Mouse (Mus musculus): ENCODE data around the gene Fndc9. TPM values are rescaled to one million over a fixed set of nuclear protein-coding genes. Genes with fewer than 3 reads are reported as not detected.

The Fndc9 gene
- polyA plus RNA-seq, 1 experiment from 2014 or later, result 0.45 TPM

DNA sequence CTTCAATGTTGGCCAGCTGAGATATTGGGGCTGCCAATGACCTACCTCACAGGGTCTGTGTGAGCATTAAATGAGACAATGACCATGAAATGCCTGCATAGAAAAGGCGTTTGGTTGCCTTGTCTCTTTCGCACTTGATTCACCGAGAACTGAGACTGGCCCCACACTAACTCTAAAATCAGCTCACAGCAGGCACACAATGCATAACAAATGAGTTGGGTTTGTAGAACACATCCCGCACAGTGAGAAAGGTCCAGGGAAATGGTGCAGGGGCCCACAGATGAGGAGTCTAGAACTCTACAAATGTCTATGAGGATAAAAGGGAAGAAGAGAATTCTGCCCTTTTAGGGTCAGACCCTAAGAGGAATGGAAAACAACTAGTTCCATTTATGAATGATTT, 53.7 kb downstream of the Fndc9 start:
- no peaks in the 10 kb centered on the region for H3K36me3 ChIP-seq (ENCODE audit: control insufficient read depth, insufficient read depth, low read length)
- H3K27me3 ChIP-seq (replicated peaks; ENCODE audit: control insufficient read depth, insufficient read depth, low read length), result no peaks in the 10 kb centered on the region
- no peak for DNase-seq (ENCODE audit: low spot score)
- no peak for ATAC-seq (ENCODE audit: low read depth)
- H3K27ac ChIP-seq (replicated peaks; ENCODE audit: low read depth, low read length), result no peak overlapping the region
- no peak overlapping the region for H3K9ac ChIP-seq (ENCODE audit: low read depth, low read length)
- no peak overlapping the region for H3K4me2 ChIP-seq (ENCODE audit: low read depth, low read length)
- H3K4me3 ChIP-seq (ENCODE audit: low read depth, low read length), result no peak overlapping the region
- no peaks in the 10 kb centered on the region for H3K9me3 ChIP-seq (ENCODE audit: control insufficient read depth, low read length)
- H3K4me1 ChIP-seq (ENCODE audit: control insufficient read depth, insufficient read depth, low read length), result 0 out of 2 replicates have a peak, but pooled peaks cover 6% of the 10 kb centered on the region
- WGBS, result 89% methylated on average over 4 of the region's 4 CpGs

Other genes starting within 250 kb of the Fndc9 start
- 4.1 and 6.8 TPM in 2 replicates for gene Gm12166, start 183.2 kb upstream of the Fndc9 start, polyA plus RNA-seq (2014; fragmentation: Nextera tagmentation; extraction: Ambion mirVana)
- gene Adam19, start 179.5 kb upstream of the Fndc9 start, polyA plus RNA-seq (2014; fragmentation: Nextera tagmentation; extraction: Ambion mirVana), result 15.2 and 17.6 TPM in 2 replicates
- 1.8 and 2.1 TPM in 2 replicates for gene Nipal4, start 69.0 kb upstream of the Fndc9 start, polyA plus RNA-seq (2014; fragmentation: Nextera tagmentation; extraction: Ambion mirVana)
- gene Cyfip2, start 77.3 kb downstream of the Fndc9 start, polyA plus RNA-seq (2014; fragmentation: Nextera tagmentation; extraction: Ambion mirVana), result 13.4 TPM in 2 replicates
- 0.18 and 0.26 TPM in 2 replicates for gene Itk, start 154.0 kb downstream of the Fndc9 start, polyA plus RNA-seq (2014; fragmentation: Nextera tagmentation; extraction: Ambion mirVana)
- gene Fam71b, start 161.0 kb downstream of the Fndc9 start, polyA plus RNA-seq (2014; fragmentation: Nextera tagmentation; extraction: Ambion mirVana), result not detected in 2 replicates
- gene Med7, start 201.4 kb downstream of the Fndc9 start, polyA plus RNA-seq (2014; fragmentation: Nextera tagmentation; extraction: Ambion mirVana), result 61.9 and 71.9 TPM in 2 replicates
- 0.11 and 0.24 TPM in 2 replicates for gene Havcr2, start 219.4 kb downstream of the Fndc9 start, polyA plus RNA-seq (2014; fragmentation: Nextera tagmentation; extraction: Ambion mirVana)

Data from embryonic facial prominence, embryonic 14.5 days (tissue).